Mouse (Mus musculus) hindbrain, postnatal 0 days (tissue): ENCODE measurements around the gene Acvr1b. TPM values are rescaled to one million over a fixed set of nuclear protein-coding genes. Genes with fewer than 3 reads are reported as not detected.

Experiments used
- ATAC-seq: fragments of 200-750 bp; cut with Nextera tagmentation; 2 replicates; pipeline ENCODE4 v1.8.0; 2017; ENCODE audit warnings: mild to moderate bottlenecking, moderate TSS enrichment, moderate library complexity
- DNase-seq: peaks from one replicate; pipeline ENCODE4 v3.0.0-alpha.2; 2015; ENCODE audit warnings: low spot score
- H3K27ac ChIP-seq: fragments of 300-500 bp; sonication (generic); 2 replicates; pipeline ENCODE4 v1.5.1; 2014; ENCODE audit warnings: mild to moderate bottlenecking
- H3K27me3 ChIP-seq: fragments of 300-500 bp; sonication (generic); 2 replicates; pipeline ENCODE4 v1.6.1; 2014; ENCODE audit warnings: low read length, mixed read lengths; ENCODE audit not compliant: insufficient read depth
- H3K36me3 ChIP-seq: fragments of 300-500 bp; sonication (generic); 2 replicates; pipeline ENCODE4 v1.6.1; 2014; ENCODE audit warnings: low read length, mixed read lengths; ENCODE audit not compliant: insufficient read depth
- H3K4me1 ChIP-seq: fragments of 300-500 bp; sonication (generic); 2 replicates; pipeline ENCODE4 v1.6.1; 2014; ENCODE audit warnings: antibody characterized with exemption, low read length, mixed read lengths; ENCODE audit not compliant: insufficient read depth
- H3K4me2 ChIP-seq: fragments of 300-500 bp; sonication (generic); 2 replicates; pipeline ENCODE4 v1.6.1; 2014; ENCODE audit warnings: low read depth, mild to moderate bottlenecking, low read length, moderate library complexity, mixed read lengths
- H3K4me3 ChIP-seq: fragments of 300-500 bp; sonication (generic); 2 replicates; pipeline ENCODE4 v1.5.1; 2014; ENCODE audit warnings: low read length
- H3K9ac ChIP-seq: fragments of 300-500 bp; sonication (generic); replicated peaks from 2 replicates; pipeline ENCODE4 v1.6.1; 2014; ENCODE audit warnings: mild to moderate bottlenecking, low read length, moderate library complexity, mixed read lengths
- H3K9me3 ChIP-seq: fragments of 300-500 bp; sonication (generic); 2 replicates; pipeline ENCODE4 v1.6.1; 2016; ENCODE audit warnings: low read length, mixed read lengths
- CTCF ChIP-seq: IDR thresholded peaks from 2 replicates; pipeline ENCODE4 v1.5.1; 2016; ENCODE audit warnings: antibody characterized with exemption, control low read depth, low read depth
- WGBS: fragments of 180-500 bp; shearing (Covaris S2); extraction: QIAGEN DNeasy Blood & Tissue Kit; methylation state at CpG from one replicate; pipeline ENCODE4 v1.1.7; 2014; 5-methylcytosine and 5-hydroxymethylcytosine counted together
- polyA plus RNA-seq: library from polyadenylated mRNA; unstranded; fragments of >200 nt; fragmentation: Nextera tagmentation; extraction: Ambion mirVana; gene quantifications from 2 replicates; pipeline ENCODE4 v1.2.1, GENCODE M21; 2015
- total RNA-seq: library from RNA; depleted of rRNA; stranded (reverse); fragments of >200 nt; gene quantifications from 2 replicates; pipeline ENCODE4 v1.2.3, GENCODE M21; 2014

Gene Acvr1b
- total and polyA plus RNA-seq, 2 experiments from 2014 or later = 14.6 to 74.5 TPM

DNA sequence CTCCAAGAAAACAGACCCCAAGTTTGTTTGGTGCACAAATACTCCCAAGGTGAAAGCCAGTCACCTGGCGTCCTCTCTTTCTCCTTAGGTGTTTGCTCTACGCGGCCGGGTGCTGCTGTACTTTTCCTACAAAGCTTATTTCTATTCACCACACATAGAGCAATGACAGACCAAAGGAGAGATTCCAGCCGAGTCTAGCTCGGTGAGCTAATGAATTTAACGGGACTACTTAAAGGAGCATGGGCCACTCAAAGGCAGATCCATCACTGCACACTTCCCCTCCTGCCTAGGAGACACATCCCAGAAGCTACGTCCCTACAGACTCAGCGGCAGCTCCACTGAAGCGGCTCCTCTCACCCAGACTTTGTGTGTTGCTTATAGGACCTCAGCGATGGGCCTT, 6.3 kb upstream of the Acvr1b start:
- ATAC-seq (no peak), DNase-seq (no peak)
- H3K4me1 ChIP-seq = peaks cover 9% of the 10 kb centered on the region; the same call in 1 of the 2 replicates
- H3K4me3 ChIP-seq = no peak overlapping the region
- H3K27ac ChIP-seq = no peak overlapping the region
- no peak overlapping the region for H3K4me2 ChIP-seq
- no peak overlapping the region for H3K9ac ChIP-seq
- no peaks in the 10 kb centered on the region for H3K36me3 ChIP-seq
- TF ChIP-seq CTCF = no peak
- no peaks in the 10 kb centered on the region for H3K9me3 ChIP-seq
- 69% methylated on average over 11 of the region's 11 CpGs for WGBS
- H3K27me3 ChIP-seq = no peaks in the 10 kb centered on the region

DNA sequence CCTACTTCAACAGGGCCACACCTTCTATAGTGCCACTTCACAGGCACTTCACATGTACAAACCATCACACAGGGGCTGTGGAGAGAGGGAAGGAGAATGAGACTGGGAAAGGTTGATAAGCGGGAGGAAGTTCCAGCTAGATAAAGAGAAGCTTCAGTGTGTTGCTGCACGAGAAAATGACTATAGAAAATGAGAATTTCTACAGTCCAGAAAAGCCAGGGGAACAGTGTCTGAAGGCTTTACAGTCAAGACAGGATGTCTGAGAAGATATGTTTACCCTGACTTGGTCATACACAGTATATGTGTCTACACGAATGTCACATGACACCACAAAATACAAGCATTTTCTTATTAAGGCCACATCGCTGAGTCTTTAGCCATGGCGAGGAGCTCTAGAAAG, 4.0 kb upstream of the Acvr1b start:
- DNase-seq (no peak), ATAC-seq (no peak)
- no peaks in the 10 kb centered on the region for H3K36me3 ChIP-seq
- H3K9ac ChIP-seq = no peak overlapping the region
- H3K4me1 ChIP-seq = no peaks in the 10 kb centered on the region
- no peak overlapping the region for H3K4me3 ChIP-seq
- TF ChIP-seq CTCF = no peak
- H3K27me3 ChIP-seq = no peaks in the 10 kb centered on the region
- no peak overlapping the region for H3K4me2 ChIP-seq
- 93% methylated on average over 5 of the region's 5 CpGs for WGBS
- no peak overlapping the region for H3K27ac ChIP-seq
- H3K9me3 ChIP-seq = no peaks in the 10 kb centered on the region

DNA sequence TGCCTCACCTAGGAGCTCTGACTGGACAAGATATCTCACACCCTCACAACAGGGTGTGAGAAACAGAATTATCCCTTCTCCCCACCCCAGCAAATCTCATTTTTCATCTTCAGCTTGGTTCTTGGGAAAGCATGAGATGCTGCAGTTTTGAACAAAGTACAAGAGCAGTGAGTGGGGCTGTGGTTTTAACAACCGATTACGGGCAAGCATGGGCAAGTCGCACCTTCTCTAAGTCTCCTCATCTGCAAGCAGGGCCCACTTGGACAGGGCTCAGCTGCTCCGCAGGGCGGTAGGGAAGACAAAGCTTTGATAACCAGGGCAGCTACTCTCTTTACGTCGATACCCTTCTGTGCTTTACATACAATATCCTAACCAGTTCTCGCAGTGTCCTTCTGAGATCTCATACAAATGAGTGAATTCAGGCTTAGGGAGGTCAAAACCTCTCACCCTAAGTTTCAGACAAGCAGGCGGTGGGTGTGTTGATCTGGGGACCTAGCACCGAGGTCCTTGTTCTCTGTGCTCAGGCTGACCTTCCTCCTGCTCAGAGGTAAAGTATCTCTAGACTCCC, 3.4 kb upstream of the Acvr1b start:
- DNase-seq (no peak), ATAC-seq (no peak)
- no peak for TF ChIP-seq CTCF
- Histone ChIP-seq H3K27me3 (no peaks in the 10 kb centered on the region), H3K4me2 (no peak overlapping the region), H3K36me3 (no peaks in the 10 kb centered on the region), H3K9me3 (no peaks in the 10 kb centered on the region), H3K27ac (no peak overlapping the region), H3K4me3 (no peak overlapping the region), H3K4me1 (0 out of 2 replicates have a peak, but pooled peaks cover under 1% of the 10 kb centered on the region), H3K9ac (no peak overlapping the region)
- 85% methylated on average over 10 of the region's 10 CpGs for WGBS

GRCm38 (mm10) chr15:101171272-101171671, 2.6 kb upstream of the Acvr1b start:
- no peak for TF ChIP-seq CTCF
- DNase-seq (no peak), ATAC-seq (no peak)
- no peak overlapping the region for H3K4me3 ChIP-seq
- no peak overlapping the region for H3K4me2 ChIP-seq
- no peak overlapping the region for H3K27ac ChIP-seq
- 0 out of 2 replicates have a peak, but pooled peaks cover 3% of the 10 kb centered on the region for H3K4me1 ChIP-seq
- 77% methylated on average over 4 of the region's 4 CpGs for WGBS
- H3K27me3 ChIP-seq = no peaks in the 10 kb centered on the region
- H3K36me3 ChIP-seq = no peaks in the 10 kb centered on the region
- H3K9ac ChIP-seq = no peak overlapping the region
- H3K9me3 ChIP-seq = no peaks in the 10 kb centered on the region

GRCm38 (mm10) chr15:101172016-101172415, 1.9 kb upstream of the Acvr1b start:
- Histone ChIP-seq H3K4me2 (no peak overlapping the region), H3K27me3 (no peaks in the 10 kb centered on the region), H3K4me1 (peaks cover 7% of the 10 kb centered on the region; the same call in 1 of the 2 replicates), H3K27ac (no peak overlapping the region), H3K36me3 (no peaks in the 10 kb centered on the region), H3K9me3 (no peaks in the 10 kb centered on the region), H3K4me3 (no peak overlapping the region), H3K9ac (no peak overlapping the region)
- no peak for DNase-seq
- 85% methylated on average over 2 of the region's 2 CpGs for WGBS
- TF ChIP-seq CTCF = no peak
- no peak for ATAC-seq

GRCm38 (mm10) chr15:101174294-101175130, 645 bp downstream of the Acvr1b start:
- Histone ChIP-seq H3K4me1 (peaks cover 16% of the 10 kb centered on the region; the same call in 1 of the 2 replicates), H3K27me3 (no peaks in the 10 kb centered on the region), H3K9me3 (no peaks in the 10 kb centered on the region), H3K36me3 (no peaks in the 10 kb centered on the region), H3K27ac (peak overlapping the region; percentile 83), H3K4me2 (peak overlapping the region; percentile 71), H3K4me3 (peak overlapping the region; percentile 94), H3K9ac (peak overlapping the region; percentile 93)
- ATAC-seq (peak; percentile 60), DNase-seq (peak; percentile 36)
- no peak for TF ChIP-seq CTCF
- 1% methylated on average over 24 of the region's 46 CpGs for WGBS

DNA sequence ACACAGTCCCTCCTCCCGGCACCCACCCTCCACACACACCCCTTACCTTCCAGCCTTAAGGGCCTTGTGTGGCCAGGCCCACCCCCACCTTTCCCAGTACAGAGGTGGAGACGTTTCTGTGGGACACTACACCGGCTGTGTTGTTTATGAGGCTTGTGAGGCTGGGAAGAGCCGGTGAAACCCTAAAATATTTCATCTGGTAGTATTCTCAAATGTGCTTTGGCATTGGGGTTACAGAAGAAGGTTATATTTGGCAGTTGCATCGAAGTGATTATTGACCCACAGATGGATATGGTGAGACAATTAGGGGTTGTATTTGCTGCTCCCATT, 1.2 kb downstream of the Acvr1b start:
- DNase-seq (no peak), ATAC-seq (no peak)
- 4% methylated on average over 5 of the region's 5 CpGs for WGBS

More for the DNA sequence above, 1.2 kb downstream of the Acvr1b start:
- peak overlapping the region; percentile 93 for H3K9ac ChIP-seq
- H3K4me3 ChIP-seq = peak overlapping the region; percentile 94
- H3K36me3 ChIP-seq = no peaks in the 10 kb centered on the region
- H3K27ac ChIP-seq = peak overlapping the region; percentile 83; the same call in 1 of the 2 replicates
- H3K4me2 ChIP-seq = peak overlapping the region; percentile 71
- no peak for TF ChIP-seq CTCF
- no peaks in the 10 kb centered on the region for H3K9me3 ChIP-seq
- H3K27me3 ChIP-seq = no peaks in the 10 kb centered on the region
- peaks cover 16% of the 10 kb centered on the region; the same call in 1 of the 2 replicates for H3K4me1 ChIP-seq
